Mouse (Mus musculus) stomach, embryonic 16.5 days (tissue): Measurements from ENCODE around the gene Pde1a. TPM values are rescaled to one million over a fixed set of nuclear protein-coding genes. Genes with fewer than 3 reads are reported as not detected.
"Not testable (repeated sequence)": the region's sequence is repeated elsewhere in the genome, so short reads cannot be mapped to it uniquely, and the experiment has no call there.

Source experiments
- ATAC-seq: fragments of 200-750 bp; cut with Nextera tagmentation; 2 replicates; pipeline ENCODE4 v1.8.0; 2017; ENCODE audit warnings: moderate number of reproducible peaks, moderate TSS enrichment; ENCODE audit not compliant: insufficient read depth, low FRiP score
- H3K27ac ChIP-seq: fragments of 300-500 bp; sonication (generic); 2 replicates; pipeline ENCODE4 v1.5.1; 2014; ENCODE audit warnings: low read length
- H3K27me3 ChIP-seq: fragments of 300-500 bp; sonication (generic); 2 replicates; pipeline ENCODE4 v1.6.1; 2014; ENCODE audit warnings: low read length, control low read depth, mixed read lengths; ENCODE audit not compliant: control insufficient read depth, insufficient read depth
- H3K36me3 ChIP-seq: fragments of 300-500 bp; sonication (generic); 2 replicates; pipeline ENCODE4 v1.6.1; 2014; ENCODE audit warnings: low read length; ENCODE audit not compliant: control insufficient read depth, insufficient read depth
- H3K4me1 ChIP-seq: fragments of 300-500 bp; sonication (generic); 2 replicates; pipeline ENCODE4 v1.6.1; 2014; ENCODE audit warnings: low read length, control low read depth, mixed read lengths; ENCODE audit not compliant: control insufficient read depth, insufficient read depth
- H3K4me2 ChIP-seq: fragments of 300-500 bp; sonication (generic); 2 replicates; pipeline ENCODE4 v1.6.1; 2014; ENCODE audit warnings: low read depth, low read length, mixed read lengths
- H3K4me3 ChIP-seq: fragments of 300-500 bp; sonication (generic); replicated peaks from 2 replicates; pipeline ENCODE4 v1.5.1; 2014; ENCODE audit warnings: mild to moderate bottlenecking, low read length
- H3K9ac ChIP-seq: fragments of 300-500 bp; sonication (generic); 2 replicates; pipeline ENCODE4 v1.6.1; 2014; ENCODE audit warnings: low read length
- H3K9me3 ChIP-seq: fragments of 300-500 bp; sonication (generic); replicated peaks from 2 replicates; pipeline ENCODE4 v1.6.1; 2016; ENCODE audit warnings: low read length, control low read depth; ENCODE audit not compliant: control insufficient read depth
- WGBS: fragments of 180-500 bp; shearing (Covaris S2); extraction: QIAGEN DNeasy Blood & Tissue Kit; methylation state at CpG from one replicate; pipeline ENCODE4 v1.1.7; 2014; 5-methylcytosine and 5-hydroxymethylcytosine counted together
- polyA plus RNA-seq: library from polyadenylated mRNA; unstranded; fragments of >200 nt; fragmentation: Nextera tagmentation; extraction: Ambion mirVana; gene quantifications from 2 replicates; pipeline ENCODE4 v1.2.1, GENCODE M21; 2015

The Pde1a gene
- polyA plus RNA-seq, 1 experiment from 2014 or later = 37.7 TPM

- H3K4me3 ChIP-seq = no peak overlapping the region
- no peak for ATAC-seq
- WGBS = 62% methylated on average over 1 of the region's 1 CpGs
- no peaks in the 10 kb centered on the region for H3K36me3 ChIP-seq
- H3K27ac ChIP-seq = no peak overlapping the region
- H3K27me3 ChIP-seq = no peaks in the 10 kb centered on the region
- H3K9ac ChIP-seq = no peak overlapping the region
- H3K9me3 ChIP-seq = no peaks in the 10 kb centered on the region
- H3K4me2 ChIP-seq = no peak overlapping the region
- no peaks in the 10 kb centered on the region for H3K4me1 ChIP-seq
Measured at GRCm38 (mm10) chr2:79892829-79893228, 236.4 kb downstream of the Pde1a start.

GRCm38 (mm10) chr2:79891760-79892570 lies 237.3 kb downstream of the Pde1a start:
- Histone ChIP-seq H3K36me3 (no peaks in the 10 kb centered on the region), H3K4me3 (no peak overlapping the region), H3K4me2 (no peak overlapping the region), H3K27me3 (no peaks in the 10 kb centered on the region), H3K9me3 (no peaks in the 10 kb centered on the region), H3K9ac (no peak overlapping the region), H3K4me1 (no peaks in the 10 kb centered on the region), H3K27ac (no peak overlapping the region)
- 71% methylated on average over 5 of the region's 5 CpGs for WGBS
- no peak for ATAC-seq

- ATAC-seq = no peak
- 56% methylated on average over 8 of the region's 8 CpGs for WGBS
- H3K27me3 ChIP-seq = no peaks in the 10 kb centered on the region
- no peak overlapping the region for H3K9ac ChIP-seq
- H3K4me3 ChIP-seq = no peak overlapping the region
- H3K27ac ChIP-seq = no peak overlapping the region
- no peaks in the 10 kb centered on the region for H3K4me1 ChIP-seq
- no peaks in the 10 kb centered on the region for H3K36me3 ChIP-seq
- no peak overlapping the region for H3K4me2 ChIP-seq
- H3K9me3 ChIP-seq = no peaks in the 10 kb centered on the region
Measured at GRCm38 (mm10) chr2:79890726-79891125, 238.5 kb downstream of the Pde1a start.

DNA sequence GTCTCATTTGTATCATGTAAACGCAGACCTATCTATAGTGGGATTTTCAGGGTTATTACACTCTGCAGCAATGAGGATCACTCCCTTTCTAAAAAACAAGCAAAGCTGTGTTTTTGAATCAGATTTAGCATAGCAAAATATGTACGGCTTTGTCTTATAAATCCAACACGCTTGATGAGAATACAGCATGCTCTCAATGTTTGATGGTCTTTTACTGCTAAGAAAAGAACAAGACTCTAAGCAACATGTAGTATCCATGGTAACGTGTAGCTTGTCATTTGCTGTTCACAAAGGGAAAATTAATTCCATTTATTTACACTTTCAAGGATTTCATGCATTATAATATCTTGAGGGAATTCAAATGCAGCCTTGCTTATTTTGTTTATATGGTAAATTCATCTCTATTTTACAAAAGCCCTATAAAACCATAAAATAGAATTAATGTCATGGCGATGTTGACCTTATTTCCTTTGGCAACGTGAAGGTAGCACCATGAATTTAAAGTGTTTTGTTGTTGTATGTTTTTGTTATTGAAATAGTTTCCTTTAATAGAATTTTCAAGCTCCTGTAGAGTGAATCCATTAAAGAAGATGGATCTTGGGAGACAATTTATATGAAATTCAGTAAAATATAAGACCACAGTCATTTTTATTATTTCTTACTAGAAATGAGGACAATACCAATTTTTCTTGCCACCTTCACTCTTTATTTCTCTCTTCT lies 245.5 kb downstream of the Pde1a start:
- Histone ChIP-seq H3K4me1 (no peaks in the 10 kb centered on the region), H3K9ac (no peak overlapping the region), H3K4me3 (no peak overlapping the region), H3K27me3 (no peaks in the 10 kb centered on the region), H3K9me3 (no peaks in the 10 kb centered on the region), H3K36me3 (no peaks in the 10 kb centered on the region), H3K27ac (no peak overlapping the region), H3K4me2 (no peak overlapping the region)
- ATAC-seq = no peak
- WGBS = 89% methylated on average over 6 of the region's 6 CpGs

DNA sequence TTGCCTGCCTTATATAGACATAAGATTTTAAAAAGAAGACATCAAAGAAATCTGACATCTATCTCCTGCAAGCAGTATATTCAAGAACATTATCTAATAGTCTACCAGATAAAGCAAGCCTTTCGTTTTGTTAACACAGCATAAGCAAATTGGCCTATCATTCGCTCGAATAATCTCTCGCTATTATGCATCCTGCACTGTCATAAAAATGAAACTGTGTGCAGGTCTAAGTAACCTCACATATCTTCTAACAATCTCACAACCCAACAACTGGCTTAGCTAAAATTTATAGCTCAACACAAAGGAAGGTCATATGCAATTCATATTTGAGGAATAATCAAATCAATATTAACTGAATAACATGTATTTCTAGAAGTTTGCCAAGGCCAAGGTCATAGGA lies 246.0 kb downstream of the Pde1a start:
- 91% methylated on average over 4 of the region's 4 CpGs for WGBS

DNA sequence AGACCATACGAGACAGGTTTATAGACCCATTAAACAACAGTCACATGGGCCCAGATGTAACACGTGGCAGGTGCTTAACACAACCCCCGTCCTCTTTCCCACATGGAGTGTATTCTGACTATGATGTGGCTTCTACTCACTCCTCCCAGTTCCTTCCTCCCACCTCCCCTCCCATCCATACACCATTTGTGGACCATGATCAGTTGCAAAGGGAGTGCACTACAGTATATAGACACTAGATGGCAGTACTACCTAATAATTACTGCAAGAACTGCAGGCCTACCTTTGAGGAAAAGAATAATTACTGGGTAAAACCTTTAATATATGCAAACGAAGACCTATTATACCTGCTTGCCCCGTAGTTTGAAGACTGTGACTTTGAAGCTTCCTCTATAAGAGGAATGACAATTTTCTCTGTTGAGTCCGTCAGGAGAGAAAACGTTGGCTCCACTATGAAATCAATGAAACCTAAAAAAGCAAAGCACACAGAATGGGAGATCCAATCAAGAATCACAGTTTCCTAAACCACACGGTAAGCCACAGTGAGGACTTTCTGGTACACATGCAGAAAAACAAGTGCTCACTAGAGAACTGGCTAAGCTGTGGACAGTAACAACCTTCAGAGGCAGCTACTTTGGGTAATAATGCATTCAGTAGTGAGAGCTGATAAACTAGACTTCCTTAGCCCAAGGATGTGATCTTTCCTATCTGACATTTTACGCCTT lies 263.8 kb downstream of the Pde1a start:
- H3K4me3 ChIP-seq = no peak overlapping the region
- WGBS = 38% methylated on average over 9 of the region's 9 CpGs
- H3K4me2 ChIP-seq = no peak overlapping the region

More for the DNA sequence above, 246.0 kb downstream of the Pde1a start:
- H3K36me3 ChIP-seq = no peaks in the 10 kb centered on the region
- H3K4me1 ChIP-seq = no peaks in the 10 kb centered on the region
- no peak overlapping the region for H3K27ac ChIP-seq
- no peak for ATAC-seq
- no peak overlapping the region for H3K4me2 ChIP-seq
- no peak overlapping the region for H3K4me3 ChIP-seq
- H3K27me3 ChIP-seq = no peaks in the 10 kb centered on the region
- no peaks in the 10 kb centered on the region for H3K9me3 ChIP-seq
- no peak overlapping the region for H3K9ac ChIP-seq

GRCm38 (mm10) chr2:79856874-79857273 lies 272.4 kb downstream of the Pde1a start:
- Histone ChIP-seq H3K4me3 (no peak overlapping the region), H3K9ac (no peak overlapping the region), H3K27me3 (no peaks in the 10 kb centered on the region), H3K9me3 (no peaks in the 10 kb centered on the region), H3K27ac (no peak overlapping the region), H3K4me2 (no peak overlapping the region), H3K36me3 (no peaks in the 10 kb centered on the region), H3K4me1 (no peaks in the 10 kb centered on the region)
- no peak for ATAC-seq
- WGBS = 83% methylated on average over 1 of the region's 1 CpGs

More for the DNA sequence above, 263.8 kb downstream of the Pde1a start:
- peak; percentile 47; the same call in 1 of the 2 replicates for ATAC-seq
- Histone ChIP-seq H3K4me1 (no peaks in the 10 kb centered on the region), H3K36me3 (no peaks in the 10 kb centered on the region), H3K27me3 (no peaks in the 10 kb centered on the region), H3K27ac (no peak overlapping the region), H3K9me3 (no peaks in the 10 kb centered on the region), H3K9ac (no peak overlapping the region)

GRCm38 (mm10) chr2:79847396-79847795 lies 281.9 kb downstream of the Pde1a start:
- not testable (repeated sequence) for H3K4me1 ChIP-seq, ATAC-seq, H3K27me3 ChIP-seq, H3K27ac ChIP-seq, H3K9ac ChIP-seq, H3K4me2 ChIP-seq, H3K36me3 ChIP-seq, H3K9me3 ChIP-seq, H3K4me3 ChIP-seq
- WGBS = 83% methylated on average over 13 of the region's 13 CpGs

DNA sequence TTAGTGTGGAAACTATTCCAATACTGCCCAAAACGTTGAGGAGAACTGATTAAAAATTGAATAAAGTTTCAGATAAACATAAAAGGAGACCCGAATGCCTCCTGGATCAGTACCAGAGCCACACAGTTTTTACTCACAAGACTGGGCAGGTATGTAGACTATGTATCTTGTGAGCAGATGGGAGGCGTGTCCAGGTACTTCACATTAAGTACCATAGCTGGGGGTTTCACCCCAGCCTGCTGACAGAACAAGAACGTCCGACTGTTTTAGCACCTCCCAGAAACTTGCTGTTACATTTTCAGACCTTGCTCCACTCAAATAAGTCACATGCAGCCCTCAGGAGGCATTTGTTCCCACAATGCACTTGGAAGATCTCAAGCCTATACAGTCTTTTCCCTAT lies 289.7 kb downstream of the Pde1a start:
- Histone ChIP-seq H3K9ac (no peak overlapping the region), H3K9me3 (no peaks in the 10 kb centered on the region), H3K27ac (peak overlapping the region; percentile 18; the same call in 1 of the 2 replicates), H3K4me1 (peaks cover 2% of the 10 kb centered on the region; the same call in 1 of the 2 replicates), H3K27me3 (no peaks in the 10 kb centered on the region), H3K36me3 (no peaks in the 10 kb centered on the region), H3K4me2 (no peak overlapping the region), H3K4me3 (no peak overlapping the region)
- WGBS = 42% methylated on average over 5 of the region's 5 CpGs
- ATAC-seq = no peak
